Mouse (Mus musculus) CH12.LX (cell line): Measurements from ENCODE around the gene Nprl3. TPM values are rescaled to one million over a fixed set of nuclear protein-coding genes. Genes with fewer than 3 reads are reported as not detected.

Experiments used
- DNase-seq: peaks from one replicate; pipeline ENCODE4 v3.0.0-alpha.2; 2013; ENCODE audit errors: extremely low read depth
- H3K27ac ChIP-seq: 2 replicates; pipeline ENCODE4 v1.5.1; 2012; ENCODE audit warnings: low read depth, mild to moderate bottlenecking, control low read depth, moderate library complexity; ENCODE audit not compliant: insufficient read depth
- H3K27me3 ChIP-seq: replicated peaks from 2 replicates; pipeline ENCODE3; 2012; ENCODE audit warnings: inconsistent platforms
- H3K36me3 ChIP-seq, 2 experiments: replicated peaks in 1 of 2; 2 replicates each; pipeline versions ENCODE3 to v1.6.1; 2012; ENCODE audit warnings: inconsistent platforms in 1 of 2, low read length in 1 of 2, mild to moderate bottlenecking in 1 of 2, mixed read lengths in 1 of 2, moderate library complexity in 1 of 2; ENCODE audit not compliant: control insufficient read depth in 1 of 2, insufficient read depth in 1 of 2
- H3K4me1 ChIP-seq, 2 experiments: 2 replicates each; pipeline ENCODE4 v1.6.1; 2012; ENCODE audit warnings: inconsistent platforms in 1 of 2, moderate library complexity in 1 of 2; ENCODE audit not compliant: insufficient read depth in 2 of 2, control insufficient read depth in 1 of 2
- H3K4me2 ChIP-seq: 2 replicates; pipeline ENCODE4 v1.6.1; 2012; ENCODE audit warnings: low read depth, mild to moderate bottlenecking, control low read depth; ENCODE audit not compliant: poor library complexity, insufficient read depth, severe bottlenecking
- H3K4me3 ChIP-seq, 3 experiments: fragments of 150-350 bp in 1 of 3; sonication (generic) in 1 of 3; replicated peaks in 1 of 3; 2 replicates each; pipeline versions ENCODE3 to v1.5.1; 2011 to 2012; ENCODE audit warnings: low read depth in 2 of 3, low read length in 2 of 3, mild to moderate bottlenecking in 2 of 3, moderate library complexity in 2 of 3, control low read depth in 1 of 3, improper control_type of control experiment in 1 of 3, inconsistent platforms in 1 of 3, mixed read lengths in 1 of 3; ENCODE audit not compliant: poor library complexity in 1 of 3
- H3K79me2 ChIP-seq: replicated peaks from 2 replicates; pipeline ENCODE4 v1.6.1; 2012; ENCODE audit warnings: mild to moderate bottlenecking, moderate library complexity; ENCODE audit not compliant: control insufficient read depth, poor library complexity, insufficient read depth, severe bottlenecking; ENCODE audit errors: extremely low read depth
- H3K9ac ChIP-seq: 2 replicates; pipeline ENCODE4 v1.6.1; 2012; ENCODE audit warnings: low read depth, mild to moderate bottlenecking, control low read depth, moderate library complexity; ENCODE audit not compliant: insufficient read depth
- H3K9me3 ChIP-seq: replicated peaks from 2 replicates; pipeline ENCODE3; 2012; ENCODE audit warnings: low read length, inconsistent platforms, mixed read lengths
- CHD1 ChIP-seq: IDR thresholded peaks from 2 replicates; pipeline ENCODE4 v1.6.1; 2012; ENCODE audit warnings: low read depth, low read length, improper control_type of control experiment, inconsistent platforms
- CTCF ChIP-seq, 2 experiments: IDR thresholded peaks in 1 of 2; conservative IDR thresholded peaks in 1 of 2; 2 replicates each; pipeline ENCODE4 v1.5.1; 2011 to 2012; ENCODE audit warnings: low read depth in 2 of 2, low read length in 2 of 2, improper control_type of control experiment in 1 of 2, inconsistent platforms in 1 of 2, mild to moderate bottlenecking in 1 of 2, moderate library complexity in 1 of 2
- EP300 ChIP-seq: IDR thresholded peaks from 2 replicates; pipeline ENCODE4 v1.6.1; 2011; ENCODE audit warnings: low read length, improper control_type of control experiment
- HCFC1 ChIP-seq: IDR thresholded peaks from 2 replicates; pipeline ENCODE4 v1.6.1; 2012; ENCODE audit warnings: low read depth, mild to moderate bottlenecking, inconsistent platforms, low read length, improper control_type of control experiment
- IRF4 ChIP-seq: IDR thresholded peaks from 2 replicates; pipeline ENCODE4 v1.6.1; 2014; ENCODE audit warnings: low read depth, mild to moderate bottlenecking, inconsistent platforms, low read length, improper control_type of control experiment
- JUN ChIP-seq: IDR thresholded peaks from 2 replicates; pipeline ENCODE4 v1.6.1; 2011; ENCODE audit warnings: low read depth, mild to moderate bottlenecking, low read length, improper control_type of control experiment, moderate library complexity; ENCODE audit not compliant: insufficient read depth
- JUND ChIP-seq: conservative IDR thresholded peaks from 2 replicates; pipeline ENCODE4 v1.6.1; 2011; ENCODE audit warnings: low read depth, low read length, improper control_type of control experiment
- KAT2A ChIP-seq: IDR thresholded peaks from 2 replicates; pipeline ENCODE4 v1.6.1; 2012; ENCODE audit warnings: low read length, improper control_type of control experiment, inconsistent platforms; ENCODE audit not compliant: insufficient replicate concordance
- MAZ ChIP-seq: IDR thresholded peaks from 2 replicates; pipeline ENCODE4 v1.6.1; 2012; ENCODE audit warnings: low read depth, mild to moderate bottlenecking, inconsistent platforms, low read length, improper control_type of control experiment, moderate library complexity
- MXI1 ChIP-seq: IDR thresholded peaks from 2 replicates; pipeline ENCODE4 v1.6.1; 2011; ENCODE audit warnings: mild to moderate bottlenecking, low read depth, low read length, improper control_type of control experiment
- MYC ChIP-seq: IDR thresholded peaks from 2 replicates; pipeline ENCODE4 v1.6.1; 2011; ENCODE audit warnings: low read depth, mild to moderate bottlenecking, improper control_type of control experiment, low read length
- NRF1 ChIP-seq: IDR thresholded peaks from 2 replicates; pipeline ENCODE4 v1.6.1; 2014; ENCODE audit warnings: low read depth, mild to moderate bottlenecking, inconsistent platforms, low read length, improper control_type of control experiment, moderate library complexity
- POLR2A ChIP-seq: IDR thresholded peaks from 2 replicates; pipeline ENCODE4 v1.6.1; 2011; ENCODE audit warnings: low read depth, mild to moderate bottlenecking, improper control_type of control experiment, low read length
- RAD21 ChIP-seq: IDR thresholded peaks from 2 replicates; pipeline ENCODE4 v1.6.1; 2011; ENCODE audit warnings: low read depth, mild to moderate bottlenecking, low read length, improper control_type of control experiment, moderate library complexity
- SMC3 ChIP-seq: IDR thresholded peaks from 2 replicates; pipeline ENCODE4 v1.6.1; 2011; ENCODE audit warnings: low read depth, low read length, improper control_type of control experiment
- TCF12 ChIP-seq: IDR thresholded peaks from 2 replicates; pipeline ENCODE4 v1.6.1; 2014; ENCODE audit warnings: low read depth, mild to moderate bottlenecking, inconsistent platforms, low read length, improper control_type of control experiment
- USF2 ChIP-seq: conservative IDR thresholded peaks from 2 replicates; pipeline ENCODE4 v1.6.1; 2011; ENCODE audit warnings: low read depth, low read length, improper control_type of control experiment
- ZKSCAN1 ChIP-seq: IDR thresholded peaks from 2 replicates; pipeline ENCODE4 v1.6.1; 2012; ENCODE audit warnings: low read depth, inconsistent platforms, low read length, improper control_type of control experiment, borderline replicate concordance
- ZMIZ1 ChIP-seq: IDR thresholded peaks from 2 replicates; pipeline ENCODE4 v1.6.1; 2012; ENCODE audit warnings: low read depth, mild to moderate bottlenecking, inconsistent platforms, low read length, improper control_type of control experiment
- dilution Hi-C: fragments of 300-500 bp; cut with MboI; formaldehyde crosslinking; loops from 2 replicates; pipeline ENCODE4 v1.14.3; 2020; ENCODE audit warnings: low sequenced_read_pairs; ENCODE audit not compliant: extremely low pct_unique_long_range_greater_than_20kb, extremely low pct_ligation_motif_present
- in situ Hi-C: fragments of 300-500 bp; cut with MboI; formaldehyde crosslinking; loops from 3 replicates; pipeline ENCODE4 v1.14.3; 2019; ENCODE audit warnings: low sequenced_read_pairs, low pct_ligation_motif_present, low pct_unique_long_range_greater_than_20kb, mixed read lengths
- polyA plus RNA-seq: library from polyadenylated mRNA; unstranded; fragments of >175 nt; gene quantifications from 2 replicates; pipeline ENCODE4 v1.2.1, GENCODE M21; 2012; ENCODE audit warnings: low read depth; ENCODE audit not compliant: insufficient read length
- total RNA-seq, 2 experiments: library from RNA; depleted of rRNA; stranded (reverse); fragments of 300-350 nt in 1 of 2; fragments of >200 nt in 1 of 2; gene quantifications; 2 replicates each; pipeline ENCODE4 v1.2.3; 2012 to 2014

The Nprl3 gene
- total and polyA plus RNA-seq, 3 experiments, result 47.9 to 79.8 (median 51.7) TPM

- no peak for TF ChIP-seq RAD21
- H3K36me3 ChIP-seq, result peaks cover 67 to 97% of the 10 kb centered on the region in 2 experiments
- H3K4me3 ChIP-seq, result no peak overlapping the region
- H3K4me1 ChIP-seq, result peaks cover 0 to 52% of the 10 kb centered on the region in 2 experiments; a peak in 2 of 4 replicates
- H3K9me3 ChIP-seq, result no peaks in the 10 kb centered on the region
- no peak overlapping the region for H3K4me2 ChIP-seq
- no peaks in the 10 kb centered on the region for H3K27me3 ChIP-seq
- dilution Hi-C loops (no loop called here), in situ Hi-C loops (no loop called here)
- no peak overlapping the region for H3K27ac ChIP-seq
- DNase-seq, result no peak
- no peaks in the 10 kb centered on the region for H3K79me2 ChIP-seq
- H3K9ac ChIP-seq, result no peak overlapping the region
Measured at GRCm38 (mm10) chr11:32248350-32248749, 19.2 kb downstream of the Nprl3 start.

- in situ Hi-C loops (no loop called here), dilution Hi-C loops (no loop called here)
- Histone ChIP-seq H3K9ac (no peak overlapping the region), H3K27me3 (no peaks in the 10 kb centered on the region), H3K4me1 (peaks cover 0 to 57% of the 10 kb centered on the region in 2 experiments; a peak in 2 of 4 replicates), H3K36me3 (peaks cover 69 to 97% of the 10 kb centered on the region in 2 experiments), H3K9me3 (no peaks in the 10 kb centered on the region), H3K79me2 (no peaks in the 10 kb centered on the region), H3K27ac (no peak overlapping the region), H3K4me3 (no peak overlapping the region)
- DNase-seq, result no peak
- TF ChIP-seq JUND, result no peak
- TF ChIP-seq CHD1, result no peak
- peak; percentile 41; the same call in 1 of the 2 replicates for TF ChIP-seq IRF4
- no peak for TF ChIP-seq KAT2A
- no peak for TF ChIP-seq MAZ
- TF ChIP-seq USF2, result no peak
- no peak for TF ChIP-seq POLR2A
- peak; percentile 70 for TF ChIP-seq RAD21
- TF ChIP-seq SMC3, result peak; percentile 80
- TF ChIP-seq EP300, result no peak
- peak; percentile 43 to 78 for TF ChIP-seq CTCF (conservative IDR thresholded peaks at IDR 0.05 in 1 of 2, IDR thresholded peaks at IDR 0.05 in 1 of 2; ENCODE audit: low read depth in 2 of 2, low read length in 2 of 2)
- TF ChIP-seq JUN, result no peak
- TF ChIP-seq ZKSCAN1, result no peak
- TF ChIP-seq TCF12, result no peak
- TF ChIP-seq, all 38 proteins: peak for 4
- no peak overlapping the region for H3K4me2 ChIP-seq
Measured at GRCm38 (mm10) chr11:32247068-32247467, 20.4 kb downstream of the Nprl3 start.

GRCm38 (mm10) chr11:32245614-32246013 lies 21.9 kb downstream of the Nprl3 start:
- no peak for DNase-seq
- no peaks in the 10 kb centered on the region for H3K9me3 ChIP-seq
- in situ Hi-C loops, result no loop called here
- peaks cover 0 to 48% of the 10 kb centered on the region in 2 experiments; a peak in 2 of 4 replicates for H3K4me1 ChIP-seq
- H3K27ac ChIP-seq, result no peak overlapping the region
- H3K27me3 ChIP-seq, result no peaks in the 10 kb centered on the region
- H3K36me3 ChIP-seq, result peaks cover 68 to 97% of the 10 kb centered on the region in 2 experiments
- no peak overlapping the region for H3K9ac ChIP-seq
- TF ChIP-seq ZMIZ1 (no peak), NRF1 (no peak), HCFC1 (no peak), MYC (no peak), ZKSCAN1 (no peak), JUND (no peak), JUN (no peak), MXI1 (no peak)
- no peak overlapping the region for H3K4me3 ChIP-seq
- dilution Hi-C loops, result no loop called here
- no peaks in the 10 kb centered on the region for H3K79me2 ChIP-seq
- no peak overlapping the region for H3K4me2 ChIP-seq
